In the genomic region with DNA sequence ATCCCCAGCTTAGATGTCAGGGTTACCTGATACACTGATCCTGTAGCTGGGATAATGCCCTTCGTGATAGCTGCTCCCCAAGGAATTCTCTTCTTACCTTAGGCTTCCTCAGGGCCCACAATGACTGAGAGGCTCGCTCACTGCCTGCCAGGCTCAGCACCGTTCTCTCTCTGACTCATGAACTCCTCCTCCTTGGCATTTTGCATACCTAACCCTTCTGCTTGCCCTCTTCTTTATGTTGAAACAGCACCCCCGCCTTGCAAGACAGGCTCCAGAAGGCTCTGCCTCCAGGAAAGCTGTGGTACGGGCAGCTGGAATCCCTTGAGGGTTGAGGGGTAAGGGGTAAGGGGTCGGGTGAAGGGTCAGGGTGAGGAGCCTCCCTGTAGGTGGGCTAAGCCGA, we compare ENCODE assay signal across 21 mouse cellular contexts. TPM values are rescaled to one million over a fixed set of nuclear protein-coding genes. Genes with fewer than 3 reads are reported as not detected.
"Had no signal": no experiment of that assay in that cellular context is flagged by ENCODE, and none has a peak within 500 bp of the region (broad histone marks: within the 10 kb centered on the region; RNA-seq: fewer than 3 reads in every experiment).

No protein-coding gene starts in this region.

- DNase-seq: kidney, adult 9 months; kidney, postnatal 36 days; layer of hippocampus, adult 9-11 months; layer of hippocampus, postnatal 36 days; lung, embryonic 14.5 days; right cerebral cortex, postnatal 4 days; thymus, adult 18-20 months; thymus, postnatal 25 days had no signal

- H3K27me3 ChIP-seq: limb, embryonic 15.5 days; liver, embryonic 12.5 days; midbrain, embryonic 13.5 days had no signal

- H3K4me3 ChIP-seq: limb, embryonic 15.5 days; liver, embryonic 12.5 days; midbrain, embryonic 13.5 days had no signal

- H3K27ac ChIP-seq: kidney, postnatal 0 days; limb, embryonic 15.5 days; liver, embryonic 12.5 days; midbrain, embryonic 13.5 days had no signal

- H3K9me3 ChIP-seq: limb, embryonic 15.5 days; liver, embryonic 12.5 days; midbrain, embryonic 13.5 days had no signal

- H3K4me1 ChIP-seq: liver, embryonic 12.5 days had no signal

- H3K9ac ChIP-seq: limb, embryonic 15.5 days; liver, embryonic 12.5 days; lung, embryonic 14.5 days; midbrain, embryonic 13.5 days had no signal

- H3K4me2 ChIP-seq: limb, embryonic 15.5 days; liver, embryonic 12.5 days; lung, embryonic 14.5 days; midbrain, embryonic 13.5 days had no signal

- ATAC-seq: liver, embryonic 12.5 days; midbrain, embryonic 13.5 days had no signal

- H3K36me3 ChIP-seq: limb, embryonic 15.5 days; liver, embryonic 12.5 days; midbrain, embryonic 13.5 days had no signal

RNA-seq across cellular contexts. Expression of a gene that starts 0.3 kb away (rescaled TPM):
- total RNA-seq: layer of hippocampus, adult 18-20 months; midbrain, postnatal 0 days had no signal
- polyA plus RNA-seq: limb, embryonic 11.5 days; limb, embryonic 15.5 days; liver, embryonic 12.5 days; liver, embryonic 16.5 days; lung, embryonic 14.5 days; midbrain, embryonic 13.5 days; midbrain, postnatal 0 days; neural tube, embryonic 14.5 days had no signal

RNA-seq across cellular contexts. Expression of a gene that starts 49.0 kb away (rescaled TPM):
- total RNA-seq: left cerebral cortex, adult 8-10 months; left cerebral cortex, postnatal 25 days; midbrain, postnatal 0 days had no signal
- polyA plus RNA-seq: intestine, embryonic 14.5 days; kidney, postnatal 0 days; limb, embryonic 11.5 days; limb, embryonic 15.5 days; lung, embryonic 14.5 days; midbrain, embryonic 13.5 days; neural tube, embryonic 14.5 days; spleen, adult 2 months had no signal
